Mouse (Mus musculus) heart, postnatal 25 days (tissue): ENCODE measurements around the gene Fam98a. TPM values are rescaled to one million over a fixed set of nuclear protein-coding genes. Genes with fewer than 3 reads are reported as not detected.

Experiments
- DNase-seq: peaks from one replicate; pipeline ENCODE4 v3.0.0; 2022; ENCODE audit warnings: low spot score
- intact Hi-C: fragments of 180-260 bp; cut with DNase I; formaldehyde crosslinking; loops from one replicate; pipeline ENCODE4 v1.15.1; 2025
- total RNA-seq, 2 experiments: library from RNA; stranded (reverse); gene quantifications; 2 replicates each; pipeline ENCODE4 v1.2.3; 2021

Gene Fam98a
- total RNA-seq, 2 experiments from 2014 or later, result 40.4 to 41.2 TPM

- DNase-seq, result peak; percentile 13
- intact Hi-C loops, result no loop called here
Measured at GRCm38 (mm10) chr17:75523812-75524211, 27.9 kb downstream of the Fam98a start.

GRCm38 (mm10) chr17:75522347-75523065 lies 29.2 kb downstream of the Fam98a start:
- intact Hi-C loops, result no loop called here
- DNase-seq, result peak; percentile 47

GRCm38 (mm10) chr17:75521236-75521842 lies 30.4 kb downstream of the Fam98a start:
- DNase-seq, result no peak
- intact Hi-C loops, result no loop called here

- no peak for DNase-seq
- intact Hi-C loops, result no loop called here
Measured at GRCm38 (mm10) chr17:75519239-75519900, 32.4 kb downstream of the Fam98a start.

DNA sequence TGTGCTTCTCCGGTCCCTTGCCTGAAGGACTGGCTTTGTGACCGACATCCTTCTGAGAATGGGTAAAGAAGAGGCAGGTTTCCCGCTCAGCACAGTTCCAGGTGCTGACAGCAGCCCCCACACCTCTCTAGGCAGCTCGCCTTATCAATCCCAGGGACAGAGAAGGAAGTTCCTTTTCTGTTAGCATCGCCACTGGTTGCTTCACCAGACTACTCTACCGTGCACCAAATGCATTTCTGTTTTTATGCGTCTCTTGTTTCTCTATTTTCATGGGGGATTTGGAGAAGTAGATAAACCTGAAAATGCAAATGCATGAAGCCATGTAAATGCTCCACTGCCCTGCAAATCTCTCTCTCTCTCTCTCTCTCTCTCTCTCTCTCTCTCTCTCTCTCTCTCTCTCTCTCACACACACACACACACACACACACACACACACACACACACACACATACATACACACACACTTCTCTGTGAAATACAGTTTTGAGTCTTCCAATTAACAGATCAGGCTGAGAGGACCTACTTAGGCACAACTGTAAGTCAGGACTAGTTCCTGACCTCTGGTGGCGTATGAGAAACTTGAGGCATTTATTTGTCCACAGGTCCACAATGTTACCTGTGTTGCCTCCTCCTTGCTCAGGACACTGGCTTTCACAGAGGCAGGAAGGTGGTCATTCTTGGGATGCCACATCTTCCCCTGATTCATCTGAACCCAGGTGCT lies 33.4 kb downstream of the Fam98a start:
- intact Hi-C loops, result no loop called here

DNA sequence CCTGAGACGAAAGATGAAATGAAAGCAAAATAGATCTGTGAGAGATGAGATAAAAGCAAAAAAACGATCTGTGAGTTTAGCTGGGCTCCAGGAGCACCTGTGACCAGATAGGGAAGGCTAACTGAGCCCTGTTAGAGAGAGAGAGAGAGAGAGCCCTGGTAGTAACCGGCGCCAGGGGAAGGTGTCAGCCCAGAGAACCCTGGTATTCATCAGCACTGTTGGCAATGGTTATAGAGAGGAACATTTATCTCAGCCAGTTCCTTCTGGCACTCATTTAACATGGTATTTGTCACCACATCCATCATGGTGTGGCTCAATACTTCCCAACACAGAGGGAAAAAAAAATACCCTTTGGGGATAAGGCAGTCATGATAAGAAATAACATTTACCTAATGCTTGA lies 35.2 kb downstream of the Fam98a start:
- DNase-seq, result no peak
- intact Hi-C loops, result no loop called here

More for the DNA sequence above, 33.4 kb downstream of the Fam98a start:
- no peak for DNase-seq

GRCm38 (mm10) chr17:75509257-75509656 lies 42.5 kb downstream of the Fam98a start:
- no peak for DNase-seq
- intact Hi-C loops, result no loop called here

DNA sequence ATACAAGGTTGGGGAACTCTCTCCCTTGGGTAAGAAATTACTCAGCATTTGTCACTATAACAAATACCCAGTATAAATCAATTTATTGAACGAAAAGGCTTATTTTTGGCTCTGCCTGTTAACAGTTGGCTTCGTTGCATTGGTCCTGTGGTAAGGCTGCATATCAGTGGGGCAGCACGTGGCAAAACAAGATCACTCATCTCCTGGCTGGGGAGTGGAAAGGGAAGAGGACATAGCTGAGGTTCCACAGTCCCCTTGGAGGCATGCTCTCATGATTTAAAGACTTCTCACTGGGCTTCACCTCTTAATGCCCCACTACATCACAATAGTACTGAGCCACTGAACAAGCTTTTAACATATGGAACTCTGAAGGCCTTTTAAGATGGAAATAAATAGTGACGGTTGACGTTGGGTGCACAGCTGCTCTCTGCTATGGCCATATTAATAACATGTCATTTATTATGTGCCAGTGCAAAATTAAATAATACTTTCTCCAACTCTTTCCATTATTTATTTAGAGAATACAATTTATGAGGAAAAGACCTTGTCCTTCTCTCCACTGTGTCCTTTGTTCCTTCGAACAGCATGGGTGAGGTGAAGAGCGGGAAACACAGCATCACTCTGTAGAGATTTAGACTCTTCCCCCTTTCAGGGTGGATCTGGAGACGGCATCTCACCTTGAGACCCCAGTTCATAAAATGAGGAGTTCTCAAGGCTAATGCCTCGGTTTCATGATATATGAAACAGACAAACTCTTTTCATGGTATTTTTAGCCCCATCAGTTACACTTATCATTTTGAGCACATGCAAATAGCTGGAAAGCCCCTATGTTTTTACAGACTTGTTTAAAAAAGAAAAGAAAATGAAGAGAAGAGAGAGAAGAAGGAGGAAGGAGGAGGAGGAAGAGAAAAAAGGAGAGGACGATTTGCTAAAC lies 44.8 kb downstream of the Fam98a start:
- no peak for DNase-seq
- intact Hi-C loops, result no loop called here

DNA sequence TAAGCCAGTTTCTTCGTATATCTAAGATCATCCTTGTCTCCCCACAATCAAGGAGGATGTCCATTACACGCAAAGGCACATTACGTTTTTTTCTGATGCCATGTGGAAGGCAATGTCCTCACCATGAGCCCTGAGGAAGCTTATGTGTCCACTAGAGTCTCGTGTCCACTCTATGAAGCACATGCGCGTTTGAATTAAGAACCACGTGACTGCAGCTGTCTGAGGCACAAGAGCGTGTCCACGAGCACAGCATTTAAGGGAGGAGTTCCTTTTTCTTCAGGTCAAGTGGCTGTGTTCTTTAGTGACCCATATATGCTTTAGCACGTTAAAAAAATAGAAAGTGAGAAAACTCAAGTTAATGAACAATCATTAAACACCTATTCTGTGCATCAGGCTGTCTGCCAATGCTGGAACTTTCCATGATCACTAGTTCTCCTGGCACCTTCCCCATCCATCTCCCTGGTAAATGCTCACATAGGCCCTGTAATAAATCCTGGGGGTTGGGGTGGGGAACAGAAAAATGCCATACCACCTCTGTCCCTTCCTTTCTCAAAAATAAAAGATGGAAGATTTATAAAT lies 45.6 kb downstream of the Fam98a start:
- intact Hi-C loops, result no loop called here

DNA sequence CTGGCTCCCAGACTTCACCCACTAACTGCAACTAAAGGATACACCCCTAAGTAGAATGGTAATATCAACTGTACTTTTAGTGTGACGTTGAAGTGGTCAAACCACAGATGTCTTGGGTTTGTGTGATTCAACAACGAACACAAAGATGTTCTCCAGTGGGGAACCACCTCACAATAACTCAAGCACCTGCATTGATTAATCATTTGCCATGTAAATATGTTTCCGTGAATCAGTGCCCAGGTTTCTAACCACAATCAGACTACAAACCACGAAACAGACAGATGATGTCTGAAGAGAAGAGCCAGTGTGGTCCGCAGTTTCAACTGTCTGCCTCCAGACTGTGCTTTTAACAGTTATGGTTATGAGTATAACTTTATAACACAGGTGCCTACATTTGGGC lies 46.7 kb downstream of the Fam98a start:
- no peak for DNase-seq
- intact Hi-C loops, result no loop called here

More for the DNA sequence above, 45.6 kb downstream of the Fam98a start:
- no peak for DNase-seq

GRCm38 (mm10) chr17:75503031-75503430 lies 48.7 kb downstream of the Fam98a start:
- intact Hi-C loops, result no loop called here
- DNase-seq, result no peak

DNA sequence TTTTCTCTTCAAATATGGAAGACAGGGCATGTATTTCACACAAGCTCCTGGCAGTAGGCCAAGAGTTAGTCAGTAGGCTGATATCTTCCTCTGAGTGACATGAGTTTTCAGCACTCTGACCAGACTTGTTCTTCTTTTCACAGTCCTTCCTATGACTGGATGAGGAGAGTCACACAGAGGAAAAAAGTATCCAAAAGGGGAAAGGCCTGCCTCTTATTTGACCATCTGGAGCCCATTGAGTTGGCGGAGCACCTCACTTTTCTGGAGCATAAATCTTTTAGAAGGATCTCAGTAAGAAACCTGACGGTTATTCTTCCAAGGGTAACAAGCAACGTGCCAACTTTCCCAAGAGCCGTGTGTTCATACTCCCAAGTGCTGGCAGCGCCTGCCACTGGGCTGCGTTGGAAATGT lies 53.5 kb downstream of the Fam98a start:
- intact Hi-C loops, result no loop called here
- no peak for DNase-seq

GRCm38 (mm10) chr17:75495213-75495612 lies 56.5 kb downstream of the Fam98a start:
- intact Hi-C loops, result no loop called here
- DNase-seq, result no peak

Other genes starting within 250 kb of the Fam98a start
- 10 to 100 TPM; 25.2 to 29.7 TPM for gene Rasgrp3, start 116.0 kb downstream of the Fam98a start, total RNA-seq